Mouse (Mus musculus): ENCODE results near the gene Ddx5. TPM values are rescaled to one million over a fixed set of nuclear protein-coding genes. Genes with fewer than 3 reads are reported as not detected.

The Ddx5 gene
- polyA plus RNA-seq, 1 experiment from 2014 or later: 406 TPM

DNA sequence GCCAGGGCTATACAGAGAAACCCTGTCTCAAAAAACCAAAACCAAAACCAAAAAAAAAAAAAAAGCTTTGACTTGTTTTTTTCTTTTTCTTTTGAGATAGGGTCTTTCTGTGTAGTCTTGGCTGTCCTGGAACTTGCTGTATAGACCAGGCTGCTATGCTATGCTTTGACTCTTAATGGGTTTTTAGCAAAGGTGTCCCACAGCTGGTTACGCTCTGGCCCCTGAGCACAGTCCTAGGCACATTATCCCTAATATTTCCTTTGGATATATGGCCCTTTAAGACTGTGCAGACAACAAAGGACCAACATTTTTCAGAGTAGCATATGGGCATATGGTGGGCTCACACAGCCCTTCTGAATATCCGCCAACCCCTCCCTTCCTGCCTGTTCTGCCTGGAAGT, 49.9 kb downstream of the Ddx5 start:
- Histone ChIP-seq H3K4me2 (replicated peaks) (no peak overlapping the region), H3K9ac (no peak overlapping the region), H3K4me3 (no peak overlapping the region), H3K36me3 (no peaks in the 10 kb centered on the region), H3K9me3 (no peaks in the 10 kb centered on the region), H3K27ac (no peak overlapping the region), H3K27me3 (no peaks in the 10 kb centered on the region), H3K4me1 (peaks cover 7% of the 10 kb centered on the region; the same call in 1 of the 2 replicates)
- 98% methylated on average over 2 of the region's 2 CpGs for WGBS
- ATAC-seq (ENCODE audit: insufficient number of reproducible peaks, insufficient read depth, low FRiP score, low TSS enrichment): no peak

DNA sequence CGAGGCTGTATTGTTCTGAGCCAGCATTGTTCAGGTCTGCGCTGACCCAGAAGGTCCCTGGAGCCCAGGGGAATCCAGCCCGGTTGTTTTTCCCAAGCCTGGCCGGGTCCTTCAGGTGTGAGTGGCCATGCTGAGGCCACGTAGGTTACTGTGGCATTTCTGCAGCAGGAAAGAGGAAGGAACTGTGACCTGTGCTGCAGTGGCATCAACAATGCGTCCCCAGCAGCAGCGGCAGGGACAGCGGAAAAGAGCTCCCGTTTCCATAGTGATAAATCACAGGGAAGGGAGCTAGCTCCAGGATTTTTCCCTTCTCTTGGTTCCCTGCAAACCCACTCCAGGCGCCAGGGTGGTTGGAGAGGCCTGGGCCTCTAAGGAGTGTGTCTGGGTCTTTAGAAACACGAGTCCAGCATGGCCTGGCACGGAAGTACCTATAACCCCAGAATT, 51.8 kb downstream of the Ddx5 start:
- Histone ChIP-seq H3K27me3 (no peaks in the 10 kb centered on the region), H3K9ac (no peak overlapping the region), H3K27ac (0 out of 2 replicates have a peak overlapping the region, but pooled peaks have one; percentile 25), H3K9me3 (no peaks in the 10 kb centered on the region), H3K36me3 (no peaks in the 10 kb centered on the region), H3K4me2 (replicated peaks) (no peak overlapping the region), H3K4me1 (peaks cover 7% of the 10 kb centered on the region; the same call in 1 of the 2 replicates), H3K4me3 (no peak overlapping the region)
- peak; percentile 10; the same call in 1 of the 2 replicates for ATAC-seq (ENCODE audit: insufficient number of reproducible peaks, insufficient read depth, low FRiP score, low TSS enrichment)
- 20% methylated on average over 12 of the region's 12 CpGs for WGBS

- Histone ChIP-seq H3K4me2 (replicated peaks) (no peak overlapping the region), H3K4me3 (no peak overlapping the region), H3K27ac (0 out of 2 replicates have a peak overlapping the region, but pooled peaks have one; percentile 25), H3K9ac (no peak overlapping the region), H3K9me3 (no peaks in the 10 kb centered on the region), H3K27me3 (no peaks in the 10 kb centered on the region), H3K36me3 (no peaks in the 10 kb centered on the region), H3K4me1 (peaks cover 7% of the 10 kb centered on the region; the same call in 1 of the 2 replicates)
- 70% methylated on average over 3 of the region's 3 CpGs for WGBS
- ATAC-seq (ENCODE audit: insufficient number of reproducible peaks, insufficient read depth, low FRiP score, low TSS enrichment): no peak
These were observed 52.4 kb downstream of the Ddx5 start for GRCm38 (mm10) chr11:106736614-106737013.

GRCm38 (mm10) chr11:106730714-106731113, 58.3 kb downstream of the Ddx5 start:
- no peak overlapping the region for H3K9ac ChIP-seq
- no peak overlapping the region for H3K27ac ChIP-seq
- H3K4me2 ChIP-seq (replicated peaks): no peak overlapping the region
- no peaks in the 10 kb centered on the region for H3K9me3 ChIP-seq
- ATAC-seq (ENCODE audit: insufficient number of reproducible peaks, insufficient read depth, low FRiP score, low TSS enrichment): no peak
- H3K27me3 ChIP-seq: no peaks in the 10 kb centered on the region
- H3K4me1 ChIP-seq: peaks cover 10% of the 10 kb centered on the region
- WGBS: 82% methylated on average over 4 of the region's 4 CpGs
- H3K4me3 ChIP-seq: no peak overlapping the region
- H3K36me3 ChIP-seq: no peaks in the 10 kb centered on the region

Small RNA genes lying within 50 kb of the gene (microRNA-seq; reads per million reads assigned to microRNA genes)
- gene Gm25994: not detected
- 11.2 reads per million, percentile 27 among the genes with 10 or more reads in this experiment for gene Mir3064

Other genes starting within 250 kb of the Ddx5 start
- gene Tex2, start 175.8 kb downstream of the Ddx5 start, polyA plus RNA-seq (2016; fragmentation: Nextera tagmentation; extraction: Ambion mirVana): 8.3 and 9.4 TPM in 2 replicates
- 28.9 and 30.5 TPM in 2 replicates for gene Pecam1, start 38.6 kb downstream of the Ddx5 start, polyA plus RNA-seq (2016; fragmentation: Nextera tagmentation; extraction: Ambion mirVana)
- 1.4 TPM in 2 replicates for gene Milr1, start 38.0 kb downstream of the Ddx5 start, polyA plus RNA-seq (2016; fragmentation: Nextera tagmentation; extraction: Ambion mirVana)
- gene Polg2, start 9.6 kb downstream of the Ddx5 start, polyA plus RNA-seq (2016; fragmentation: Nextera tagmentation; extraction: Ambion mirVana): 14.3 and 15.2 TPM in 2 replicates
- gene Cep95, start 67 bp upstream of the Ddx5 start, polyA plus RNA-seq (2016; fragmentation: Nextera tagmentation; extraction: Ambion mirVana): 28.1 and 30.2 TPM in 2 replicates
- 16.5 and 18.0 TPM in 2 replicates for gene Smurf2, start 131.5 kb upstream of the Ddx5 start, polyA plus RNA-seq (2016; fragmentation: Nextera tagmentation; extraction: Ambion mirVana)
- gene Kpna2, start 210.4 kb upstream of the Ddx5 start, polyA plus RNA-seq (2016; fragmentation: Nextera tagmentation; extraction: Ambion mirVana): 417 and 444 TPM in 2 replicates
- 1.6 and 2.3 TPM in 2 replicates for gene 1810010H24Rik, start 236.5 kb upstream of the Ddx5 start, polyA plus RNA-seq (2016; fragmentation: Nextera tagmentation; extraction: Ambion mirVana)

All from embryonic facial prominence, embryonic 12.5 days (tissue).